Mouse (Mus musculus) kidney, adult 9 months (tissue): Measurements from ENCODE around the gene Gm28553.
"Not testable (repeated sequence)": the region's sequence is repeated elsewhere in the genome, so short reads cannot be mapped to it uniquely, and the experiment has no call there.

ENCODE experiments used
- DNase-seq: peaks from one replicate; pipeline ENCODE4 v3.0.0; 2022

Gm28553 gene

GRCm38 (mm10) chrY:48856197-48856596 is at the start of gene Gm28553:
Gene Gm28553, plus strand, starts transcription at chrY:48856497.
- DNase-seq, result not testable (repeated sequence)
